In the genomic region with DNA sequence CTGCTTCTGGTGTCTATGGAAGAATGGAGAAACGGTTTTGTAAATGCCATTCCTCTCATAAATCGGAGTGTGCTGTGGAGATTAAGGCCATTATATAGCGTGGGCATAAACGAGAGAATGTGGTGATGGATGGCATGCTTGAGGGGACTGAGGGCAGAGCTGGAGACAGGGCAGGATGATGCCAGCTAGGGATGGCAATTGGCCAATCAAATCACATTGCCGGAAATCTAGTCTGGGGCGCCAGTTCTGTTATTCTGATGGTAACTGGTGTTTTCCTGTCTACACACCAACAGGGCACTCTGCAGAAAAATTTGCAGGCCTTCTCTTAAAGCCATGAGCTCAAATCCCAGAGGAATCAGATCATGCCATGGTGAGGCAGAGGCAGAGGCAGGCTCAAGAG, we compare ENCODE assay signal across 20 mouse cellular contexts.
"Had no signal": no experiment of that assay in that cellular context is flagged by ENCODE, and none has a peak within 500 bp of the region (broad histone marks: within the 10 kb centered on the region; RNA-seq: fewer than 3 reads in every experiment).

No protein-coding gene starts in this region.

- H3K36me3 ChIP-seq: midbrain, embryonic 12.5 days; neural tube, embryonic 15.5 days had no signal

- ATAC-seq: midbrain, embryonic 16.5 days had no signal

- H3K27ac ChIP-seq: liver, embryonic 14.5 days; midbrain, embryonic 10.5 days; midbrain, embryonic 12.5 days; neural tube, embryonic 12.5 days; neural tube, embryonic 15.5 days had no signal

- H3K4me2 ChIP-seq: lung, embryonic 14.5 days; midbrain, embryonic 12.5 days; neural tube, embryonic 12.5 days; neural tube, embryonic 15.5 days had no signal

- H3K4me3 ChIP-seq: midbrain, embryonic 10.5 days; midbrain, embryonic 12.5 days; myocyte; neural tube, embryonic 12.5 days; neural tube, embryonic 15.5 days had no signal

- H3K27me3 ChIP-seq: midbrain, embryonic 12.5 days; neural tube, embryonic 12.5 days; neural tube, embryonic 15.5 days had no signal

- H3K9ac ChIP-seq: liver, embryonic 14.5 days; lung, embryonic 14.5 days; midbrain, embryonic 12.5 days; neural tube, embryonic 12.5 days; neural tube, embryonic 15.5 days had no signal

- DNase-seq: lung, adult 18-20 months; lung, embryonic 14.5 days; lung, postnatal 10 days; lung, postnatal 4 days; midbrain, embryonic 14.5 days; retina, postnatal 1 day; right cerebral cortex, adult 18-20 months; right cerebral cortex, postnatal 25 days; right cerebral cortex, postnatal 4 days; spleen, adult 18-20 months; thymus, adult 18-20 months; thymus, postnatal 14 days; thymus, postnatal 36 days had no signal

- H3K9me3 ChIP-seq: midbrain, embryonic 10.5 days; midbrain, embryonic 12.5 days; neural tube, embryonic 12.5 days; neural tube, embryonic 15.5 days had no signal
